Mouse (Mus musculus): ENCODE data around the gene Wwox. TPM values are rescaled to one million over a fixed set of nuclear protein-coding genes. Genes with fewer than 3 reads are reported as not detected.

The Wwox gene
- total RNA-seq, 2 experiments from 2014 or later = 5.3 to 8.7 TPM

DNA sequence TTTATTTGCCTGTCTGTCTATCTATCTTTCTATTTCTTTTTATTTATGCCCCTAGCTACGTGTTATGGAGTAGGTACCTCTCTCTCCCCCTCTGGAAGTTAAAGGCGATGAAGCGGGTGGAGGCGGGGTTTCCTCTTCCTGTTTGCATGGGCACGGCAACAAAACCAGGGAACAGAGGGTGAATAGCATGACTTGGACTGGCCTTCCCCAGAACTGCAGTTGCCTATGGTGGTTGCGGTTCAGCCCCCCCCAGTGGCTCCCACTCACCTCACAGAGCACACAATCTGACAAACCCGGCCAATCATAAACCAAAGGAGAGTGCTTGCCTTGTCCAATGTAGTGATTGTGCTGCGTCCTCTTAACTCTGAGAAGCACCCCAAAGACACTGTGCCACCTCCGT, 671.0 kb downstream of the Wwox start:
- DNase-seq = no peak

GRCm38 (mm10) chr8:115112062-115112461, 672.6 kb downstream of the Wwox start:
- no peak for DNase-seq

DNA sequence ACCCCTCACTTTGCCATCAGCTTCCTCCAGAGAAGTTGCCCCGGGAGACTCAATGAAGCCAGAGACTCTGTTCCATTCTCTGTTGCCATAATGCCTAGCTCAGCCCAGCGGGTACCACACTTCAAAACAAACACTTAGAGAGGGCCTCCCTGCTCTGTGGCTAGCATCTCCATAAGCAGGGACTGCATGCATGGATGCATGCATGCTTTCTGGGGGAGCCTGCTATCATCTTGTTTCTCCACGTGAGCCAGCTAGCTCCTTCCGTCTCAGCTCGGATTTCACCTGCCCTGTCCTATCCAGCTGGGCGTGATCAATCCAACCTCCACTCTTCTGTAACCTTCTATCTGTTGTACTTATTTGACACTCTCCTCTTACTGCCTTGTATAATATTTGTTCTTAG, 675.0 kb downstream of the Wwox start:
- DNase-seq = no peak

GRCm38 (mm10) chr8:115126081-115126480, 686.6 kb downstream of the Wwox start:
- DNase-seq = no peak

DNA sequence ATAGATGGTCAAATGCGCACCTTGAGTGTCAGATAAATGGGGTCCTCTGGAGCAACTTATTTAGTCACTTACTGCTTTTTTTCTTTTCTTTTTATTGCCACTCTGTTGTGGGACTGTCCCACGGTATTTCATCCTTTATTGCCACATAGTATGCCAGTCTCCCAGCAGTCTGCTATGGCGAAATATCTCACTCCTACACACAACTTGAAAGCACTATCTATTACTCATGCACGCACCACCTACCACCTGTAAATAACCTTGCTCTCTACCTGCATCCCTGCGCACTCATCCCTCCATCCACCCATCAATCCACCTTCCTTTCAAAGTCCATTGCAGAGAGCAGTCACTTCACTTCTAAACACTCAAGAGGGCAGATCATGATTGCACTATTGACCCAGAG, 687.2 kb downstream of the Wwox start:
- no peak for DNase-seq

DNA sequence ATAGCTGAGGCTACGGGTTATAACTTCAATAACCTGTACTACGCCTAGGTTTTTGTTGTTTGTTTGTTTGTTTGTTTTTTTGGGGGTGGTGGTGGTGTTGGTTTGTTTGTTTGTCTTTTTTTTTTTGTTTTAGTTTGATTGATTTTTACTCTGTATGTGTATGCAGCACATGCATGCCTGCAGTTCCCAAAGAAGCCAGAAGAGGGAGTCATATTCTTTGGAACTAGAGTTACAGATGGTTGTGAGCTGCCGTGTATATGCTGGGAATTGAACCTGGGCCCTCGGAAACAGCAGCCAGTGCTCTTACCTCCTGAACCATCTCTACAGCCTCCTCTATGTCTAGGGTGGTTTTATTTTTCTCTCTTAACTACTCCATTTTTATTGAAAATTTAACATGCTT, 689.9 kb downstream of the Wwox start:
- DNase-seq = no peak

DNA sequence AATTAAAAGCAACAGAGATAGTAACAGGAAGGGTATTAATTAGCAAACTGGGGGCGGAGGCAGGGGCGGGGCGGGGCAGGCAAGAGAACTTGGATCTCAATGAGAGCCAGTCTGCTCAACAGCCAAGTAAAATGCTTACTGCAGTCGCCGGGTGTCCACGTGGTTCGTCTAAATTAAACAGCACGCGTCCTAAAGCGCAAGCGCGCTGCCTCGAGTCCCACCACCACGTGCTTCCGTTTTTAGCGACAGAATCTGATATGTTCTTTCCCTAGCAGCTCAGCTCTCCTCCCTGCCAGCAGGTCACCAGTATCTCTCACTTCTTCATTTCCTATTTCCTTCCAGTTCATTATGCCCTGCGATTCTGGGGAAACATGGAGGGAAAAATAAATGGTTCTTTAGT, 693.7 kb downstream of the Wwox start:
- DNase-seq = no peak

- DNase-seq = no peak
These were observed 694.3 kb downstream of the Wwox start for GRCm38 (mm10) chr8:115133711-115134218.

DNA sequence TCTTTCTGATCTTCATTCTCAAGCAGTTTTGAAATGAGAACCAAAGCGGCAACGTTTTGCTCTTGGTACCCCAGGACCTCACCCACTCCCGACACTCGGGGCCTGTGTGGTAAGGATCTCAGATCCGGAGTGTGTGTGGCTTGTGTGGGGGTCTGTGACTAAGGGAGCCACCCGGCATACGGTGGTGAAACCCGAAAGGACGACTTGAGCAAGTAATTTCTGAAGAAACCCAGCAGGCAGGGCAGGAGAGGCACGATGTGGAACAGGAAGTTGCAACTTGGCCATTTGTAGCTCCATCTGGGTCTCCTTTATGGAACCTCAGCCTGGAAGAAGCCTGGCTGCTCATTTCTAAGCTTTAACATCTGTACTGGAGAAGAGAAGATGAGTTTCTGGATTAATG, 697.4 kb downstream of the Wwox start:
- no peak for DNase-seq

DNA sequence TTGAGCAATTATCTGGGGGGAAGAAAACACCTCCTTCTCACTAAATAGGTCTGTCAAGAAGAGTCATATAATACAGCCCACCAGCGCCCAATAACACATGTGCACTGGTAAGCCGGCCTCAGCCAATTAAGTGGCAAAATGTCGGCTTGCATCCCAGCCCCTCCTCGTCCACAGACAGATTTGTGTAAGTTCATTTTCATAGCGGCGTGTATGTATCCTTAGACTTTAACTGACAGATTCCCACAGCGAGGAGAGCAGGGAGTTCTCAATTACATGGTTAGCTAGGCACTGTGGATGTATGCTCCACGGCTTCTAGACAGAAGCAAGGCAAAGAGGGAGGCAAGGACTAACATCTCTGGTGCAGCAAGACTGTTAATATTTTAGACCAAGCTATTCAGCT, 702.2 kb downstream of the Wwox start:
- no peak for DNase-seq

- no peak for DNase-seq
These were observed 704.3 kb downstream of the Wwox start for GRCm38 (mm10) chr8:115143530-115144320.

- no peak for DNase-seq
These were observed 707.6 kb downstream of the Wwox start for GRCm38 (mm10) chr8:115147006-115147405.

DNA sequence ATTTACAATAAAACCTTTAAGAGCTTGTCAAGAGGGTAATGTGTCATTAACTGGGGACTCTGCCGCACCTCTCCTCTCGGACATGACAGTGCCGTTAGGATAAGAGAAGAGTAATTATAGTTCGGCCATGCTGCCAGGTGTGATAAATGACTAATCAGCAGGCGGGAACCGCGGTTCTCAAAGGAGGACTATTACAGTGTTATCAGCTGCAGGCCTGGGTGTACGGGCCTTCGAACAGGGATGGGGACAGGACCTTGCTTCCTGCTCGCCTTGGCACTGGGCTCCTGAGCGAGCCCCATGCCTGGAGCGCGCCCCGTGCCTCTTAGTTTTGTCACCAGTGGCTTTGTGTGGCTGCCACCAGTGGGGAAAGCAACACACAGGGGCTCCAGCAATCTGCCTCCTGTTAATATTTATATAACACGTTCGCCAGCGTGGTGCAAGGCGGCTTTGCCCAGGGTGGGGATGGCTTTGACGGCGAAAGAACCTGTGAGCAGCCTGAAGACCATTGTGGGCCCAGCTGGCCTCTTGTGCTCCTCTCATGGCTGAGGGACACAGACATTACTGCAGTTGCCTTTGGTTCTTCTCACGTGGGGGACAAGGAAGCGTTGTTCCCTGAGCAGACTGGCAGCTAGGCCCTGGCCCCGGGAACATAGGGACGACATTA, 711.1 kb downstream of the Wwox start:
- DNase-seq = no peak

GRCm38 (mm10) chr8:115151416-115151815, 712.0 kb downstream of the Wwox start:
- no peak for DNase-seq

GRCm38 (mm10) chr8:115154096-115154495, 714.6 kb downstream of the Wwox start:
- DNase-seq = no peak

- DNase-seq = peak; percentile 12
These were observed 716.7 kb downstream of the Wwox start for GRCm38 (mm10) chr8:115156142-115156541.

GRCm38 (mm10) chr8:115157977-115158720, 718.7 kb downstream of the Wwox start:
- DNase-seq = no peak

GRCm38 (mm10) chr8:115158721-115159111, 719.3 kb downstream of the Wwox start:
- peak; percentile 35 for DNase-seq

GRCm38 (mm10) chr8:115159208-115159607, 719.8 kb downstream of the Wwox start:
- peak; percentile 23 for DNase-seq

- DNase-seq = peak; percentile 33
These were observed 720.4 kb downstream of the Wwox start for GRCm38 (mm10) chr8:115159711-115160374.

DNA sequence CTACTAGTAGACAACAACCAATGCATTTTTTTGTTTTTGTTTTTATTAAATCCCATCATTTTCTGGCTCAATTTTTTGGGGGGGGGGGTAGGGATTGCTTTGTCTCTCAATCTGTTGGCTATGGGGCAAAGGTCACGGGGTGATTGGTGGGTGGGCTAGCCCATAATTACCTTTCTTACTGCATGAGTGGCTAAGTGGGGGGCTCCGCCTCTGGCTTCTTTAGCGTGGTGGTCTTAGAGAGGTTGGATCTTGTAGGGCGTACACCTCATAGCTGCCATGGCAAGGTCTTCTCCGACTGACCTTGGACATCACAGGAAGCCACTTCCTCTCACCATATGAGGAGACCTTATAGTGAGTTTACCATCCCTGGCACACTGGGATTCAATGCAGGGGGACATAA, 721.0 kb downstream of the Wwox start:
- no peak for DNase-seq

- DNase-seq = no peak
These were observed 722.1 kb downstream of the Wwox start for GRCm38 (mm10) chr8:115161520-115161919.

Measured in gastrocnemius, postnatal 25 days (tissue).